Mouse (Mus musculus) T-cell, adult 2 months (primary cell): ENCODE measurements around the gene Tdrd9.
"Not testable (repeated sequence)": the region's sequence is repeated elsewhere in the genome, so short reads cannot be mapped to it uniquely, and the experiment has no call there.

Experiments
- DNase-seq: peaks from one replicate; pipeline ENCODE4 v3.0.0; 2022; ENCODE audit warnings: low spot score

The Tdrd9 gene

GRCm38 (mm10) chr12:112027408-112027807, 56.0 kb downstream of the Tdrd9 start:
- DNase-seq, result no peak

DNA sequence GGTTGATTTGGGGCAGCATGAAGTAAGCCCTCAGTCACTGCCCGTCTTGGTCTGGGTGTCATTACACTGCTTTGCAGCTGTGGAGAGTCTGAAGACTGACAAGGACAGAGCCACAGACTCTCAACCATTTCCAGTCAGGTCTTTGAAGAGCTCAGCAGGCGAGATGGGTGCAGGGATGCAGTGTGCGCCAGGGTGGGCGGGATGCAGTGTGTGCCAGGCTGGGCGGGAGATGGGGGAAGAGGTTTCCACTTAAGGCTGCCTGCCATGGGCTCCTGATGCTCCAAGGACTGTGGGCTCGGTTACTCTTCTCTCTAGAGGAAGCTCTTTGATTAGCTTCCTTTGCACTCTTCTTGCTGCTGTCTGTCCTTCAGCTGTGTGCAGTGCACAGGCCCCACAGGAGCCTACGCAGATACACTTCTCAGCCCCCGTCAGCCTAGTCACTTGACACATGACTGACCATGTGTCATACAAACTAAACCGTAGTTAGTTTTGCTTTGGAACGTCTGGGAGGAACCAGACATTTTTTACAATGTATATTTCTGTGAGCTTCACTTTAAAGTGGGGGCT, 62.1 kb downstream of the Tdrd9 start:
- DNase-seq, result no peak

- not testable (repeated sequence) for DNase-seq
These were observed 64.2 kb downstream of the Tdrd9 start for GRCm38 (mm10) chr12:112035341-112036100.

- DNase-seq, result no peak
These were observed 67.1 kb downstream of the Tdrd9 start for GRCm38 (mm10) chr12:112038441-112038840.

DNA sequence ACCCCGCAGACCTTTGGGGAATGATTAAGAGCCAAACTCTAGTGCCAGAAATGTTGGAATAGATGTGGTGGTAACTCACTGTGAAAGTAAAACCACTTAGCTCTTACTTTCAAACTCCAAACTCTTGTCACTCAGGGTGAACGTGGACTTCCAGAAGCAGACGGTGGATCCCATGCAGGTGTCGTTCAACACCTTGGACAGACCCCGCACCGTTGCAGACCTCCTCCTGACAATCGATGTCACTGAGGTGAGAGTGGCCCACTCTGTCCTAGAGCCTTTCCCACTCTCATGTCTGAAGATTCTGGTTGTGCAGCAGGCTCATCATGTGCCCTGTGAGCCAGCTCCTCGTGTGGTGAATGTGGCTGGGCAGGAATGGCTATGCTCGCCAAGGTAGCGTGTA, 67.8 kb downstream of the Tdrd9 start:
- no peak for DNase-seq

DNA sequence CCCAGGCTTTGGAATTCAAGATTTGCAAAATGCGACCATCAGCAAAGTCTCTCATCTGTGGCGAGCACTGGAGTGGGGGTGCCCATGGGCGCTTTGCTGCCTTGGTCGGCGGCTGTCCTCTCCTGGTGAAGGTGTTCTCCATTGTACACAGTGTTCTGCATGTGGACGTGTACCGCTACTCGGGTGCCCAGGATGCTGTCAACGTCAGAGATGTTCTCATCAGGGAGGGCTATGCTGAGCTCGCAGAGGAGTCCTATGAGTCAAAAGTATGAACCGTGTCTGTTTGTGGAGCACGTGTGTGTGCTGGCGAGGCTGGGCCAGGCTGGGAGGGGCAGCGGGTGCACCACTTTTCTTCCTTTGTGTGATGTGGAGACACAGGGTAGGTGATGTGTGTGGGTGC, 71.3 kb downstream of the Tdrd9 start:
- DNase-seq, result no peak

DNA sequence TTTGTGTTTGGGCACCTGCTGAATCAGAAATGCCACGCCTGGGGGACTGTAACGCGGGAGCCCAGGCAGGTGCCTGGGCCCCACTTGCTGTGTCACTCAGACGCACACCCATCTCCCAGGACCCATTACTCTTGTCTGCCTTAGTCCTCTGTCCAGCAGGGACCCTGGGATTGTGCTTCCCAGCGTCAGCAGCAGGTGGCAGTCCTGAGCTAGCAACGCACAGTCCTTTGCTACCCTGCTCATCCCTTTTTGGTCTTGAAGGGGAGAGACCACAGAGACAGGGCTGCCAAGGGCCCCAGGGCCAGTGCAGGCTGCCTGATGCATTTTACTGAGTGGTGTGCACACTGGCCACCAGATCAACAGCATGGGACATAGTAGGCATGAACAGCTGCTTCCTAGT, 106.3 kb downstream of the Tdrd9 start:
- no peak for DNase-seq

DNA sequence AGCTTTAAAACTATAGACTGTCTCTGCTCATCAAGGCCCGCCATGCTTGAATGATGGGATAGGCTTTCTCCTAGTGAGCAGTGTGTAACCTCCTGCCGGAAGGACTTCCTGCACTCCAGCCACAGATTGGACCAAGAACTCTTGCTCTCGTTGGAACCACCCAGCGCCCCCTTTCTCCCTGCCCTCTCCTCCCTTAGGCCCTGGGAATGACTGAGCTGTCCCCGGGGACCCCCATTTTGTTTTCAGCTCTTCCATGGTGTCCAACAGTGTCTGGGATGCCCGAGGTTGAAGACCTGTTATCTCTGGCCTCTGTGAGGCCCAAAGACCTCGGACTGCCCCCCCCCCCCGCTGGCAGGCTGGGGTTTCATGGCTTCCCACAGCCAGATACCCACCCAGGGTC, 108.6 kb downstream of the Tdrd9 start:
- no peak for DNase-seq

DNA sequence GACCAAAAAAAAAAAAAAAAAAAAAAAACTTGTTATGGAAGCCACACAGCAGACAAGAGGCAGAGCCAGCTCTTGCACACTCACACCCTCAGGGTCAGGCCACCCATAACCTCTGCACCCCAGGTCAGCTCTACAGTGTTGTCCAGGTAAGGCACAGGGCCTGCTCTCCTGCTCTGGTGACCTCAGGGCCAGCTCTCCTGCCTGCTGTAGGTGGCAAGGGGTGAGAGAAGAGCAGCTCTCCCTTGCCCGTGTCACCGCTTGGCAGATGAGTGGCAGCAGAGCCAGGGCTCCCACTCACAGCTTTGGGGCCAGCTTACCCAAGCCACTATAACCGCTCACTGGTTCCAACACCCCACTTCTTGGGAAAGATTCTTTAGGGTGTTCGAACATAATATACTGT, 109.6 kb downstream of the Tdrd9 start:
- no peak for DNase-seq

- DNase-seq, result no peak
These were observed 110.9 kb downstream of the Tdrd9 start for GRCm38 (mm10) chr12:112082241-112082640.

DNA sequence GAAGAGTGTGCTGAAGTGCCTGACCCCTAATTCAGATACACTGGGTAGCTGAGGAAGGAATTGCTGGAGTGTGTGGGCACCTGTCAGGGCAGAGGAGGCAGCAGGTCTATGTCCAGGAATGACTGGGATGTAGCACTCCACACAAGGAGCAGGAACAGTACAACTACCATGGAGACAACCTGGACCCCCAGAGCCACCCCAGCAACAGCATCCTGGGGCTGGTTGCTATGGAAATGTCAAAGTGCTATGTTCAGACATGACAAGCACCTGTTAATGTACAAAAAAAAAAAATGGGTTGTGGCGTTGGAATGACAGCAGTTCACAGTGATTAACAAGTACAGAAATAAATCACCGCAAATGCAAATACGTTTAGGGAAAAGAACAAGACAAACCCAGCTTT, 114.9 kb downstream of the Tdrd9 start:
- no peak for DNase-seq

DNA sequence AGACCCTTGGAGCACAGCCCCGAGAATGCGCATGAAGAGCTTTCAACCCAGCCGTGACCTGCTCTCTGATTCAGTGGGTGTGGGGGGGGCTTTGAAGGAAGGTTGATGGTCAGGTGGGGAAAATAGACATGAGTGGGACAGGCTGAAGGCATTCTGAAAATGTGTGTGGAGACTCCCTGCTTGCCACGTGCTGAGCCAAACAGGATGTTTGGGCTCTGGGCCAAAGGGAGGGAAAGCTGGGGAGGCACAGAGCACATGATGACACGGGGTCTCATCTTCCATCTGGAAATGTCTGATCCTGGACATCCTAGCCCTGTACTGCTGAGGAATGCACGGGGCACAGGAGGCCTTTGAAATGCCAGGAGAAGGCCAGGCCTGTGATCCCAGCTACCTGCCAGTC, 115.4 kb downstream of the Tdrd9 start:
- DNase-seq, result no peak

GRCm38 (mm10) chr12:112088609-112089324, 117.4 kb downstream of the Tdrd9 start:
- no peak for DNase-seq

- peak; percentile 6 for DNase-seq
These were observed 119.7 kb downstream of the Tdrd9 start for GRCm38 (mm10) chr12:112091054-112091453.

DNA sequence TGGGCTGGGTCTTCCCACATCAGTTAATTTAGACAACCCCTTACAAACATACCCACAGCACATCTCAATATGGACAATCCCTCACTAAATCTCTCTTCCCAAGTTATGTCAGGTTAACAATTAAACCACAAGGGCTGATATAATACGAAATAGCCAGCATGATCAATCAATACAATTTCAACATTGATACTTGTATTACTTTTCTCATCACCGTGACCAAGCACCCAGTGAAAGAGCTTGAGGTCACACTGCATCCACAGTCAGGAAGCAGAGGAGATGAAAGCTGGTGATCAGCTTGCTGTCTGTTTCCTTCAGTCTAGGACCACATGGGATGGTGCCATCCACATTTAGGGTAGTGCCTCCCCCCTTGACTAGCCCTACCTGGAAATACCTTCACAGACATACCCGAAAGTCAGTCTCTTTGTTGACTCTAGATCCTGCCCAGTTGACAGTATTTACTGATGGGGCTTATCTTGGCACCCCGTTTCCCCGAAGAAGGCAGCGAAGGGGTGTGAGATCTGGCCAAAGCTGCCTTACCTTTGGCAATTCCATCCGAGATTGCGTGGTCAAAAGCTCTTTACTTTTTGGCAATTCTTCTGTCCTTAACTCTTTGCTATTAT, 123.0 kb downstream of the Tdrd9 start:
- DNase-seq, result no peak

- no peak for DNase-seq
These were observed 124.8 kb downstream of the Tdrd9 start for GRCm38 (mm10) chr12:112096051-112096732.

- no peak for DNase-seq
These were observed 125.4 kb downstream of the Tdrd9 start for GRCm38 (mm10) chr12:112096733-112097117.

DNA sequence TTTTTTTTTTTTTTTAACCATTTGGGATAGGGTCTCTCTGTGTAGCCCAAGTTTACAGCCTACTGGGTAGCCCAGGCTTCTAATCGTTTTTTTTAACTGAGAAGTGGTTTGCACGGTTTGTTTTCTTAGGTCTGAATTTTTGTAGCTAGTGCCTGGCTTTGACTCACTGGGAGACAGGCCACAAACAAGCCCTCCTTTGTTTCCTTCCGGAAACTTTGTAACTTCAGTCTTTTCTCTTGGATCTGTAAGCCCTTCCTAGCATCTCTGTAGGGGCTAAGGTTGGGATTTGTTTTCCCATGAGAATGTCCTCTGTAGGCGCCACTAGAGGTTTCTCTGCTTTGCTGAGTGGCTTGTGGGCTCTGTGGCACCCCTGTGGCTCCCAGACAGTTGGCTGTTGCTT, 128.7 kb downstream of the Tdrd9 start:
- no peak for DNase-seq

GRCm38 (mm10) chr12:112101045-112101444, 129.7 kb downstream of the Tdrd9 start:
- no peak for DNase-seq

DNA sequence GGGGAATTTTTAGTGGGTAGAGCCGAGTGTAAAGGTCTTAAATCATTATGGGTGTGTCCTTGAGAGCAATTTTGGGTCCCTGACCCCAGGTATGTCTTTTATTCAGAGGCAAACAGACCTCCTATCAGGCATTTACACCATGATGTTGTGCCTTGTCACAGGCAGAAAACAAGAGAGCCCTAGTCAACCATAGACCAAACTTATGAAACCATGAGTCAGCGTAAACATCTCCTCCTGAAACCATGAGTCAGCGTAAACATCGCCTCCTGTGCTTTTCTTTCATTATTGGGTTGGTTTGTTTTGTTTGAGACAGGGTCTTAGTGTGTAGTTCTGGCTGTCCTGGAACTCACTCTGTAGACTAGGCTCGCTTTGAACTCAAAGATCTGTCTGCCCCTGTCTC, 131.8 kb downstream of the Tdrd9 start:
- no peak for DNase-seq

GRCm38 (mm10) chr12:112104890-112105289, 133.5 kb downstream of the Tdrd9 start:
- DNase-seq, result no peak

DNA sequence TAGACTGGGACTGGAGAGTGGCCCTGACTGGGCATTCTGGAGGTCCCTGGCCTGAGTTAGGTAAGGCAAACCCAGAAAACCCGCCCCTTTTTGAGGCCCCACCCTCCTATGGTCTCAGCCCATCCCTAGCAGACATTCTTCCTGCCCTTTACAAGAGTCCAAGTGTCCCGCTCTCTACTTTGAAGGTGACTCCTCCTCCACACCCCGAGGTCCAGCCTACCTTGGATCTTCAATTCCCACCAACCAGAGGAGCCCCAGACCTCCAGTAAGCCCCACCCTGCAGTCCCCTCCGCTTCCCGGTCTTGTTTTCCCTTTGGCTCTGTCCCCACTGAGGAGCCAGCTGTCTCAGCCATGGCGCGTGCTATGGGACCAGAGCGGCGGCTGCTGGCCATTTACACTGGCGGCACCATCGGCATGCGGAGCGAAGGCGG, 135.2 kb downstream of the Tdrd9 start, which contains the start of gene Aspg:
TSS of gene Aspg (plus strand) at position 139 of the 431 bp plus-strand sequence.
- DNase-seq, result no peak
